Mouse (Mus musculus): Measurements from ENCODE around the gene Ube2j2. TPM values are rescaled to one million over a fixed set of nuclear protein-coding genes. Genes with fewer than 3 reads are reported as not detected.

Ube2j2 gene
- polyA plus RNA-seq (2014; fragmentation: Nextera tagmentation; extraction: Ambion mirVana): 89.5 and 91.6 TPM in 2 replicates

DNA sequence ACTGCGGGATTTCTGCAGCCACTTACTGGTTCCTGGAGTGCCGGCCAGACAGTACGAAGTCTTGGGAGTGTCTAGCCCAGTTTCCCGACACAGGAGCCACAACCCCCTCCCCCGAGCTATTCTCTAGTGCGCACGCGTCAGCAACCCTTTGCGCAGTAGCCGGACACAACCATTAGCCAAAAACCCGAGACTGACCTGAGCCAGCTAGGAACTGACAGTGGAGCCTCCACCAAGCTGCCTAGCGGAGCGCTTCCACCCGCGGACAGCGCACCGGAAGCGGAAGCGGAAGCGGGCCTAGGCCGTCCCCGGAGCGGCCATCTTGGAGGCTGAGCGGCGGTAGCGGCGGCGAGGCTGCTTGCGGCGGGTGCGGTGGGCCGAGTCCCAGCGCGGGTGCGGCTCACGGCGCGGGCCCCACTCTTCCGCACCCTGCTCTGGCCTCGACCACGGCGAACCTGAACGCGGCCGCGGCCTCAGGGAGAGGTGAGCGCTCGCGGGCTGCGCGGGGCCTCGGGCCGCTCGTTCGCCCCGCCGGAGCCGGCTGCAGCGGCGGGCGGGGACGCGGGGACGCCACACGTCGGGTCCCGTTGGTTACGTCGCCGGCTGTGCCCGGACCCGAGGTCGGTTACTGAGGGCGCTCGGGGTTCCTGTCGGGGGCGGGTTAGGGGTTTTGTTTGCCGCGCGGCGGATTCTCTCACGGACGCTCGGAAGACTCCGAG is at the start of gene Ube2j2:
TSS of gene Ube2j2 (plus strand) at position 298 of the 716 bp plus-strand sequence.
- Histone ChIP-seq H3K9ac (ENCODE audit: low read depth, low read length) (peak within 1 kb of the TSS; percentile 96), H3K27ac (ENCODE audit: low read depth, low read length) (peak within 1 kb of the TSS; percentile 81), H3K36me3 (ENCODE audit: control insufficient read depth, insufficient read depth, low read length) (0 out of 2 replicates have a peak, but pooled peaks cover 3% of the 10 kb centered on the region), H3K4me1 (ENCODE audit: control insufficient read depth, insufficient read depth, low read length) (peaks cover 13% of the 10 kb centered on the region), H3K4me3 (ENCODE audit: low read depth, low read length) (peak within 1 kb of the TSS; percentile 99), H3K27me3 (ENCODE audit: control insufficient read depth, insufficient read depth, low read length) (no peaks in the 10 kb centered on the region), H3K9me3 (replicated peaks; ENCODE audit: control insufficient read depth, low read length) (no peaks in the 10 kb centered on the region), H3K4me2 (peak within 1 kb of the TSS; percentile 96)
- peak; percentile 98 for ATAC-seq (replicated peaks; ENCODE audit: insufficient number of reproducible peaks, low FRiP score, low TSS enrichment)
- WGBS (ENCODE audit: insufficient replicate concordance): under 1% methylated on average over 81 of the region's 85 CpGs

DNA sequence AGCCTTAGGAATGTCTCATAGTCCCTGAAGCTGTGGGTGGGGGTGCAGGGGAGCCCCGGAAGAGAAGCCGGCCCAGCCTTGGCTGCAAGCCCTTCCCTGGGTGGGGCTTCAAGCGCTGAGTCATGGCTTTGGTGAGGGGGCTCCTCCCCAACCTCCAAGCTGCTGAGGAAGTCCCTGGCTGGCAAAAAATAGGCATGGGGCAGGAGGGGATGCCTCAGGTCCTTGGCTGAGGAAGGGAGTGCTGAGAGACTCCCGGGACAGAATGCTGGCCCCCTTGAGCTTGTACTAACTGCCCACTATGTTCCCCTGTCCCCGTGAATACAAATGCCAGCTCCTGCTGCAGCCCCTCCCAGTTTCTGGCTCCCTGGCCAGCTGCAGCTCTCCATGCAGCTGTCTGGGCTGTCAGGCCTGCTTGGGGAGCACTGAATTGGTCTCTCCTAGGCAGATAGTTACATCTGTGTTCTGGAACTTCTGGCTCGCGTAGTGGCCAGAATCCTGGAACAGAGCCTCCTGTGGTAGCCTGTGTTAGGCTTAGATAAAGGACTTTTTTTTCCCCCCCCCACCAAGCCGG is 49.2 kb upstream of the Ube2j2 start:
- H3K4me3 ChIP-seq (ENCODE audit: low read depth, low read length): no peak overlapping the region
- 27% methylated on average over 8 of the region's 8 CpGs for WGBS (ENCODE audit: insufficient replicate concordance)
- no peak overlapping the region for H3K27ac ChIP-seq (ENCODE audit: low read depth, low read length)
- no peaks in the 10 kb centered on the region for H3K27me3 ChIP-seq (ENCODE audit: control insufficient read depth, insufficient read depth, low read length)
- H3K4me2 ChIP-seq: peak overlapping the region; percentile 98
- H3K9ac ChIP-seq (ENCODE audit: low read depth, low read length): peak overlapping the region; percentile 34; the same call in 1 of the 2 replicates
- ATAC-seq (replicated peaks; ENCODE audit: insufficient number of reproducible peaks, low FRiP score, low TSS enrichment): no peak
- no peaks in the 10 kb centered on the region for H3K9me3 ChIP-seq (replicated peaks; ENCODE audit: control insufficient read depth, low read length)
- H3K4me1 ChIP-seq (ENCODE audit: control insufficient read depth, insufficient read depth, low read length): peaks cover 27% of the 10 kb centered on the region
- peaks cover 2% of the 10 kb centered on the region; the same call in 1 of the 2 replicates for H3K36me3 ChIP-seq (ENCODE audit: control insufficient read depth, insufficient read depth, low read length)

DNA sequence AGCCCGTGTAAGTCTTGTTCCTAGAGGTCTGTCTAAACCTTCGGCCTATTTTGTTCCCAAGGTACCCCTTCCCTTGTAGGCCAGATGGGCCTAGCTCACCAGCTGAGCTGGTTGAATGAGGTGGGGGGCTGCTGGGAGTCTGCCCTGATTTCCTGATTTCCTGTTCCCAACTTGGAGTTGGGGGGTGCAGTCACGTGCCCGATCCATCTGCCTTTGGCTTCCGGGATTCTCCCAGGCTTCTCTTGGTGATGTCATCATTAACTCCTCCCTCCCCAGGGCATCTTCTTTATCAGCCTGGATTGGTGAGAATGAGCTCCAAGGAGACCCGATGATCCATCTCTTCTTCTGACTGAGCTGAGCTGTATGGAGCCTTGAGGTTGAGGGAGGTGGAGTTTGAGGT is 48.4 kb upstream of the Ube2j2 start:
- peaks cover 7% of the 10 kb centered on the region; the same call in 1 of the 2 replicates for H3K36me3 ChIP-seq (ENCODE audit: control insufficient read depth, insufficient read depth, low read length)
- no peak for ATAC-seq (replicated peaks; ENCODE audit: insufficient number of reproducible peaks, low FRiP score, low TSS enrichment)
- H3K9ac ChIP-seq (ENCODE audit: low read depth, low read length): no peak overlapping the region
- 0 out of 2 replicates have a peak overlapping the region, but pooled peaks have one; percentile 98 for H3K4me2 ChIP-seq
- no peaks in the 10 kb centered on the region for H3K9me3 ChIP-seq (replicated peaks; ENCODE audit: control insufficient read depth, low read length)
- H3K4me3 ChIP-seq (ENCODE audit: low read depth, low read length): no peak overlapping the region
- H3K4me1 ChIP-seq (ENCODE audit: control insufficient read depth, insufficient read depth, low read length): peaks cover 27% of the 10 kb centered on the region
- H3K27me3 ChIP-seq (ENCODE audit: control insufficient read depth, insufficient read depth, low read length): no peaks in the 10 kb centered on the region
- WGBS (ENCODE audit: insufficient replicate concordance): 46% methylated on average over 6 of the region's 6 CpGs
- no peak overlapping the region for H3K27ac ChIP-seq (ENCODE audit: low read depth, low read length)

DNA sequence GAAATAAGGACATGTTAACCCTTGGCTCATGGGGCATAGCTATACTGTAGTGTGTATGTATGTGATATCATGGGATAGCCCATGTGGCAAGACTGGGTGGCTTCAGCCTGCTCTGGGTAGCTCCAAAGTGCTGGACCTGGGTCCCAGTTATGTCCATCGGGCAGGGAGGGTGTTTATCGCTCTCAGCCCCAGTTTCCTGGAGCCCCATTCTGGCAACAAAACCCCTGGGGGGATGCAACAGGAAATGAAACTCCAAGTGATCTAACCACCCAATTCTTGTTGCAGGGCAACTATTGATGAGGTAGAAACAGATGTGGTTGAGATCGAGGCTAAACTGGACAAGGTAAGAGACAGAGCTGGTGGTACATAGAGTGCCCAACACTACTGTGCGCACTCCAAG is 47.8 kb upstream of the Ube2j2 start:
- H3K27ac ChIP-seq (ENCODE audit: low read depth, low read length): no peak overlapping the region
- H3K4me1 ChIP-seq (ENCODE audit: control insufficient read depth, insufficient read depth, low read length): peaks cover 21% of the 10 kb centered on the region
- no peak for ATAC-seq (replicated peaks; ENCODE audit: insufficient number of reproducible peaks, low FRiP score, low TSS enrichment)
- H3K4me3 ChIP-seq (ENCODE audit: low read depth, low read length): no peak overlapping the region
- no peak overlapping the region for H3K4me2 ChIP-seq
- H3K27me3 ChIP-seq (ENCODE audit: control insufficient read depth, insufficient read depth, low read length): no peaks in the 10 kb centered on the region
- no peak overlapping the region for H3K9ac ChIP-seq (ENCODE audit: low read depth, low read length)
- no peaks in the 10 kb centered on the region for H3K9me3 ChIP-seq (replicated peaks; ENCODE audit: control insufficient read depth, low read length)
- H3K36me3 ChIP-seq (ENCODE audit: control insufficient read depth, insufficient read depth, low read length): peaks cover 7% of the 10 kb centered on the region; the same call in 1 of the 2 replicates
- 82% methylated on average over 4 of the region's 4 CpGs for WGBS (ENCODE audit: insufficient replicate concordance)

DNA sequence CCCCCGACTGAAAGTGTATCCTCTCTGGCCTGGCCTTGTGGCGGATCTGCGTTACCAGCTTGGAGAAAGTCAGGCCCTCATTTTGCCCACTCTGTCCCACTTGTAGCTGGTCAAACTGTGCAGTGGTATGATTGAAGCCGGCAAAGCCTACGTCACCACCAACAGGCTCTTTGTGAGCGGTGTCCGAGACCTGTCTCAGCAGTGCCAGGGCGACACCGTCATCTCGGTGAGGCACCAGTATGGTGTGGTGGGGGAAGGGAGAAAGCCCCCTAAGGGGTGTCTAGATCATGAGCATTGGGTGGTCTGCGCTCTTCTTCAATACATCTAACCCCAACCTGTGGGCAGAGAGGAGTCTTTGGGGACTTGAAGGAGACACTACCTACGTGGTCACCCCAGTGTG is 47.2 kb upstream of the Ube2j2 start:
- H3K4me1 ChIP-seq (ENCODE audit: control insufficient read depth, insufficient read depth, low read length): peaks cover 21% of the 10 kb centered on the region
- H3K36me3 ChIP-seq (ENCODE audit: control insufficient read depth, insufficient read depth, low read length): peaks cover 7% of the 10 kb centered on the region; the same call in 1 of the 2 replicates
- H3K27ac ChIP-seq (ENCODE audit: low read depth, low read length): no peak overlapping the region
- no peaks in the 10 kb centered on the region for H3K27me3 ChIP-seq (ENCODE audit: control insufficient read depth, insufficient read depth, low read length)
- ATAC-seq (replicated peaks; ENCODE audit: insufficient number of reproducible peaks, low FRiP score, low TSS enrichment): no peak
- no peak overlapping the region for H3K9ac ChIP-seq (ENCODE audit: low read depth, low read length)
- WGBS (ENCODE audit: insufficient replicate concordance): 96% methylated on average over 12 of the region's 12 CpGs
- H3K4me3 ChIP-seq (ENCODE audit: low read depth, low read length): no peak overlapping the region
- H3K4me2 ChIP-seq: no peak overlapping the region
- no peaks in the 10 kb centered on the region for H3K9me3 ChIP-seq (replicated peaks; ENCODE audit: control insufficient read depth, low read length)

DNA sequence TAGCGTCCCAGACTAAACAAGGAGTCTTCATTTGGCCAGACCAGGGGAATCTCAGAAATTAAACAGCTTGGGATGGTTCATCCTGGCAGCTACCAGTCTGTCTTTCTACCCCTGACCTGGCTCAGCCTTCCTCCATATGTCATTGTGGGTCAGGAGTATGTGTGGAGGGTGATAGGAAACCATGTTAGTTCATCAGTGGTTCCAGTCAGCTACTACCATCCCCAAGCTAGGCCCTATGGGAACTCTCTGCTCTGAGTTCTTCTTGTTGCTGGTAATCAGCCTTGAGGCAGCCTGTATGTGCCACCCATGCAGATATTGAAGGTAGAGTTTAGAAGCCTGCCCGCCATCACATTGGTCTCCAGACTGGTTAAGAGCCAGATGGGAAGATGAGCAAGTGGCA is 45.3 kb upstream of the Ube2j2 start:
- WGBS (ENCODE audit: insufficient replicate concordance): 90% methylated on average over 2 of the region's 2 CpGs
- no peak overlapping the region for H3K27ac ChIP-seq (ENCODE audit: low read depth, low read length)
- ATAC-seq (replicated peaks; ENCODE audit: insufficient number of reproducible peaks, low FRiP score, low TSS enrichment): no peak

DNA sequence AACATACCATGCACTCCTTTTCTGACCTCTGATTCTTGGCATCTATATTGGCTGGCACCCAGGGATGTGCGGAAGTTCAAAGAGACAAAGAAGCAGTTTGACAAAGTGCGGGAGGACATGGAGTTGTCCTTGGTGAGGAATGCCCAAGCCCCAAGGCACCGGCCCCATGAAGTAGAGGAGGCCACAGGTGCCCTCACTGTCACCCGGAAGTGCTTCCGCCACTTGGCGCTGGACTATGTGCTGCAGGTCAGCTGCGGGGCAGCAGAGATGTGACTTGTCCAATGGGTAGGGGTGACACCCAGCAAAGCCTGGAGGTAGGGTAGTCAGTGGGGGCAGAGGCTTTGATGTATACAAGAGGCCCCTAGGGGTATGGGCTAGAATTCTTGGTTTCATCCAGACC is 44.3 kb upstream of the Ube2j2 start:
- Histone ChIP-seq H3K36me3 (ENCODE audit: control insufficient read depth, insufficient read depth, low read length) (peaks cover 13% of the 10 kb centered on the region; the same call in 1 of the 2 replicates), H3K9ac (ENCODE audit: low read depth, low read length) (no peak overlapping the region)
- 93% methylated on average over 7 of the region's 7 CpGs for WGBS (ENCODE audit: insufficient replicate concordance)

More for the DNA sequence above, 45.3 kb upstream of the Ube2j2 start:
- H3K27me3 ChIP-seq (ENCODE audit: control insufficient read depth, insufficient read depth, low read length): no peaks in the 10 kb centered on the region
- H3K9me3 ChIP-seq (replicated peaks; ENCODE audit: control insufficient read depth, low read length): no peaks in the 10 kb centered on the region
- peaks cover 13% of the 10 kb centered on the region; the same call in 1 of the 2 replicates for H3K36me3 ChIP-seq (ENCODE audit: control insufficient read depth, insufficient read depth, low read length)
- H3K9ac ChIP-seq (ENCODE audit: low read depth, low read length): no peak overlapping the region
- no peak overlapping the region for H3K4me2 ChIP-seq
- peaks cover 15% of the 10 kb centered on the region for H3K4me1 ChIP-seq (ENCODE audit: control insufficient read depth, insufficient read depth, low read length)
- H3K4me3 ChIP-seq (ENCODE audit: low read depth, low read length): no peak overlapping the region

DNA sequence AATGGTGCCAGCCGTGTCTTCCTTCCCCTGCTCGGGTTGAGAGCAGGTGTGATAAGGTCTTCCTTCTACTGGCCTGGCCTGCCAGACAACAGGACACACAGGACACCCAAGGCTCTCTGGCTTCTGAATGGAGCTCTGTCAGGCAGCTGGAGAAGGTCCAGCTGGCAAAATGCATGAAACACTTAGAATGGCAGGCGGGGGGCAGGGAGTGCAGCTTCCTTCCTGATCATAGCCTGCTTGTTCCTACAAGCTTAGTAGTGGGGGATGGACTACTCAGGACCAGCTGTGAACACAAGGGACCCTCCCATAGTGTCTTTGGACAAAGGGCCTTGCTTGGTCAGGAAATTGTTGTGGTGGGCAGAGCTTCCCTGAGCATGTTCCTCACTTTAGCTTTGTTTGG is 42.4 kb upstream of the Ube2j2 start:
- peaks cover 13% of the 10 kb centered on the region; the same call in 1 of the 2 replicates for H3K36me3 ChIP-seq (ENCODE audit: control insufficient read depth, insufficient read depth, low read length)
- H3K4me2 ChIP-seq: no peak overlapping the region
- no peak overlapping the region for H3K9ac ChIP-seq (ENCODE audit: low read depth, low read length)
- no peak overlapping the region for H3K4me3 ChIP-seq (ENCODE audit: low read depth, low read length)
- no peak overlapping the region for H3K27ac ChIP-seq (ENCODE audit: low read depth, low read length)
- H3K27me3 ChIP-seq (ENCODE audit: control insufficient read depth, insufficient read depth, low read length): no peaks in the 10 kb centered on the region
- no peak for ATAC-seq (replicated peaks; ENCODE audit: insufficient number of reproducible peaks, low FRiP score, low TSS enrichment)
- WGBS (ENCODE audit: insufficient replicate concordance): 59% methylated on average over 3 of the region's 3 CpGs
- H3K9me3 ChIP-seq (replicated peaks; ENCODE audit: control insufficient read depth, low read length): no peaks in the 10 kb centered on the region
- no peaks in the 10 kb centered on the region for H3K4me1 ChIP-seq (ENCODE audit: control insufficient read depth, insufficient read depth, low read length)

More for the DNA sequence above, 44.3 kb upstream of the Ube2j2 start:
- Histone ChIP-seq H3K27me3 (ENCODE audit: control insufficient read depth, insufficient read depth, low read length) (no peaks in the 10 kb centered on the region), H3K4me1 (ENCODE audit: control insufficient read depth, insufficient read depth, low read length) (peaks cover 8% of the 10 kb centered on the region), H3K9me3 (replicated peaks; ENCODE audit: control insufficient read depth, low read length) (no peaks in the 10 kb centered on the region), H3K4me3 (ENCODE audit: low read depth, low read length) (no peak overlapping the region), H3K27ac (ENCODE audit: low read depth, low read length) (no peak overlapping the region), H3K4me2 (no peak overlapping the region)
- ATAC-seq (replicated peaks; ENCODE audit: insufficient number of reproducible peaks, low FRiP score, low TSS enrichment): no peak

Measured in heart, embryonic 11.5 days (tissue).